Mouse (Mus musculus): ENCODE measurements around the gene Atp5g2. TPM values are rescaled to one million over a fixed set of nuclear protein-coding genes. Genes with fewer than 3 reads are reported as not detected.
"Not testable (repeated sequence)": the region's sequence is repeated elsewhere in the genome, so short reads cannot be mapped to it uniquely, and the experiment has no call there.

The Atp5g2 gene
- polyA plus RNA-seq, 1 experiment = 53.6 TPM

DNA sequence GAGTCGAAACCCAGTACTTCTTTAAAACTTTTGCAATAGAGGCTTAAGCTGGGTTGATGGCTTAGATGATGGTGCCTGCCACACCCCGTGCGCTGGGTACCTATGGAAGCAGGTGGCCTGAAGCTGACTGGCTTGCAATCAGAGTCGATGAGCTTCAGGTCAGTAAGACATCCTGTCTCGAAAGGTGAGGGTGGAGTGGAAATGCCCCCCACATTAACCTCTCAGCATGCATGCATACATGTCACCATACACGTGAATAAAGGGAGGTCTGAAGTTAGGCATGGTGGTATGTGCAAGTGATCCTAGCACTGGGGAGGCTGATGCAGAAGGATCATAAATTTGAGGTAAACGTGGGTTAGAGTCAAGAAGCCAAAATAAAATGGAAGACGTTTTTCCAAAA lies 2.6 kb downstream of the Atp5g2 start:
- TF ChIP-seq CTCF (IDR thresholded peaks at IDR 0.05; ENCODE audit: control insufficient read depth, insufficient read depth, insufficient replicate concordance, low read depth, low read length) (no peak), POLR2A (IDR thresholded peaks at IDR 0.05; ENCODE audit: control insufficient read depth, low read depth, low read length) (no peak)
- Histone ChIP-seq H3K36me3 (ENCODE audit: control insufficient read depth, insufficient read depth, low read length) (no peaks in the 10 kb centered on the region), H3K4me1 (ENCODE audit: control insufficient read depth, insufficient read depth, low read length) (peaks cover 18% of the 10 kb centered on the region), H3K27me3 (ENCODE audit: control insufficient read depth, insufficient read depth, low read length) (no peaks in the 10 kb centered on the region), H3K27ac (ENCODE audit: control insufficient read depth, insufficient read depth, low read depth, low read length) (no peak overlapping the region), H3K4me3 (ENCODE audit: control insufficient read depth, low read depth, low read length) (no peak overlapping the region)

DNA sequence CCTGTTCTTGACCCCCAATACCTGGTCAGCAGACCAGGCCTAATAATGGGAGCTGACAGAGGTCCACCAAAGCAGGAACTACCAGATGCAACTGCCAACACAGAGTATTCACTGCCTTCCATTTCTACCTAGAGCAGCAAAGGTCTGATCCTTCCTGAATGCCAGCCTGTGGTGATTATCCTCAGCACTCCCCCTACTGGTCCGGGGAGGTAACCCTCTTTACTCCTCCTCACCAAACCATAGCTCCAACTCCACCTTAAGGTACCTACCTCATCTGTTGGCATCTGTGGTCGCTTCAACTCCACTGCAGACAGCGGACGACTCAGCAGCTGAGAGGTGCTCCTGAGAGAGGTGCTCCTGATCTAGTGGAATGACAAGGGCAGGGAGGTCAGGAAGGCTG lies 6.7 kb downstream of the Atp5g2 start:
- Histone ChIP-seq H3K4me3 (ENCODE audit: control insufficient read depth, low read depth, low read length) (no peak overlapping the region), H3K36me3 (ENCODE audit: control insufficient read depth, insufficient read depth, low read length) (no peaks in the 10 kb centered on the region), H3K4me1 (ENCODE audit: control insufficient read depth, insufficient read depth, low read length) (peaks cover 2% of the 10 kb centered on the region), H3K27ac (ENCODE audit: control insufficient read depth, insufficient read depth, low read depth, low read length) (no peak overlapping the region), H3K27me3 (ENCODE audit: control insufficient read depth, insufficient read depth, low read length) (no peaks in the 10 kb centered on the region)
- TF ChIP-seq POLR2A (IDR thresholded peaks at IDR 0.05; ENCODE audit: control insufficient read depth, low read depth, low read length) = no peak
- TF ChIP-seq CTCF (IDR thresholded peaks at IDR 0.05; ENCODE audit: control insufficient read depth, insufficient read depth, insufficient replicate concordance, low read depth, low read length) = peak; percentile 20; the same call in 1 of the 2 replicates

DNA sequence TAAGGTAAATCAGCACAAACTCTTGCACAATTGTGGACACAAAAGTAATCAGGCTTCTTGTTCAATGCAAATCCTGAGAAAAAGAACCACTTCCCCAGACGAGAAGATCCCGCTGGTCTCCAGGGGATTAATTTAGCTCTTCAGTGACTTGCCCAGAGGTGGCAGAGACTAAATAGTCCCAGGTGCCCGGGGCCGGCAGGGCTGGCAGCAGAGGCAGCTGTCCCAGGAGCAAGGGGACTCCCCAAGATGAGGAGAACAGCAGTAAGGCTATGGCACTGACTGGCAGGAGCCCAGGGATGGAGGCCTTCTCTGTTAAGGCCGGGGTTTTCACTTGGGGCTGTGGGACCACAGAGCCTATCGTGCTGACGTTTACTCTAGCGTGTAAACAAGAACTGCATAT lies 8.3 kb downstream of the Atp5g2 start:
- H3K36me3 ChIP-seq (ENCODE audit: control insufficient read depth, insufficient read depth, low read length) = no peaks in the 10 kb centered on the region
- H3K27ac ChIP-seq (ENCODE audit: control insufficient read depth, insufficient read depth, low read depth, low read length) = no peak overlapping the region
- no peaks in the 10 kb centered on the region for H3K27me3 ChIP-seq (ENCODE audit: control insufficient read depth, insufficient read depth, low read length)
- TF ChIP-seq POLR2A (IDR thresholded peaks at IDR 0.05; ENCODE audit: control insufficient read depth, low read depth, low read length) = no peak
- TF ChIP-seq CTCF (IDR thresholded peaks at IDR 0.05; ENCODE audit: control insufficient read depth, insufficient read depth, insufficient replicate concordance, low read depth, low read length) = no peak
- no peak overlapping the region for H3K4me3 ChIP-seq (ENCODE audit: control insufficient read depth, low read depth, low read length)
- H3K4me1 ChIP-seq (ENCODE audit: control insufficient read depth, insufficient read depth, low read length) = no peaks in the 10 kb centered on the region

DNA sequence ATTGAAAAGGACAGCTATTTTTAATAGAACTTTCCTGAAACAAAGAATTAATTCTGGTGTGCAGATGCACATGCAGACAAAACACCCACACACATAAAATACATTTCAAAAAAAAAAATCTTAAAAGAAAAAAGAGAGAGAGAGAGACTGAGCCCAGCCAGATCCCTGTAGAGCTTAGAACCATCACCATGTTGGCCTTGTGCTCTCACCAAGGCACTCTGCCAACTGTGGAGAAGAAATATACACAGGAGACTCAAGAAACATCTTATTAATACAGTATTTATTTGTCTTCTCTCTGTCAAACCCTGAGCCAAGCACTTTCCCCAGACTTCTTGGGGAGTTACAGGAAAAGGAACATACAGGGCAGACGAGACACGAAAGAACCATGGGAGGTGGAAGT lies 9.6 kb downstream of the Atp5g2 start:
- not testable (repeated sequence) for H3K36me3 ChIP-seq (ENCODE audit: control insufficient read depth, insufficient read depth, low read length)

DNA sequence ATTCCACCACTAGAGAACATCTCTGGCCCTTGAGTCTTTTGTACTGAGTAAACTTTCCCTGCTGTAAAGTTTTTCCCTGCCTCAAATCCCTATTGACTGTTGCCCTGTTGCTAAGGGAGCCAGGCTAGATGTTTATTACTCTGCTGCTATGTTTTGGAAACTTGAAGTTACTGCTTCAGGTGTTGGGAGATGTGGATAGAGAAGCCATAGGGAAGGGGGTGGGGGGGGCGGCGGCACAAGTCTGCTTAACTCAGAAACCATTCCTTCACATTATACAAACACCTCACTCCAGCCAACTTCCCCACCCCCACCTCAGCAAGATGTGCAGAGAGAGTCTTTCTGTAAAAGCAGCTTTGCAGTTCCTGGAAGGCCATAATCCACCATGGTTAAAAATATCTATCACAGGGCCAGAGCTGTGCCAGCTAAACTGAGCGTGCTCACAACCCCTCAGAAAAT lies 14.2 kb downstream of the Atp5g2 start:
- Histone ChIP-seq H3K36me3 (ENCODE audit: control insufficient read depth, insufficient read depth, low read length) (no peaks in the 10 kb centered on the region), H3K27ac (ENCODE audit: control insufficient read depth, insufficient read depth, low read depth, low read length) (no peak overlapping the region), H3K4me3 (ENCODE audit: control insufficient read depth, low read depth, low read length) (no peak overlapping the region), H3K27me3 (ENCODE audit: control insufficient read depth, insufficient read depth, low read length) (no peaks in the 10 kb centered on the region), H3K4me1 (ENCODE audit: control insufficient read depth, insufficient read depth, low read length) (no peaks in the 10 kb centered on the region)
- TF ChIP-seq CTCF (IDR thresholded peaks at IDR 0.05; ENCODE audit: control insufficient read depth, insufficient read depth, insufficient replicate concordance, low read depth, low read length) = no peak
- no peak for TF ChIP-seq POLR2A (IDR thresholded peaks at IDR 0.05; ENCODE audit: control insufficient read depth, low read depth, low read length)

More for the DNA sequence above, 9.6 kb downstream of the Atp5g2 start:
- not testable (repeated sequence) for H3K4me3 ChIP-seq (ENCODE audit: control insufficient read depth, low read depth, low read length); H3K4me1 ChIP-seq (ENCODE audit: control insufficient read depth, insufficient read depth, low read length); H3K27me3 ChIP-seq (ENCODE audit: control insufficient read depth, insufficient read depth, low read length); H3K27ac ChIP-seq (ENCODE audit: control insufficient read depth, insufficient read depth, low read depth, low read length)

DNA sequence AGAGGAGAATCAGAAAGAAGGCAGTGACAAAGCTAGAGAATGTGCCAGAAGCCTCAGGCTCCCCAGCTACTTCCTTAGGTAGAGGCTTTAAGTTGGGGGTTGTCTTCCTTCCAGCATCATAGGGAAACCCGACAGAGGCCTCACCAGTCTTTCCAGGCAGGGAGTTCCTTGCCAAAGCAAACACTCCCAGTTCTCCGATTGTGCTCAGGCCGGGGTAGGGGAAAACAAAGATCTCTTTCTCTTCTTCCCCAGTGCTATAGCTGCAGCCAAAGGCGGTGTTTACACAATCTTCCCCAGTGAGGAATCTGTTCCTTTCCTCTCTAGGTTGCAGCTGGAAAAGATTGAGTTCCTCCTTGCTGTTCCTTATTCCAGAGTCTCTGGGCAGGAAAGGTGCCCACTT lies 15.5 kb downstream of the Atp5g2 start:
- no peak overlapping the region for H3K4me3 ChIP-seq (ENCODE audit: control insufficient read depth, low read depth, low read length)
- H3K27me3 ChIP-seq (ENCODE audit: control insufficient read depth, insufficient read depth, low read length) = no peaks in the 10 kb centered on the region
- TF ChIP-seq CTCF (IDR thresholded peaks at IDR 0.05; ENCODE audit: control insufficient read depth, insufficient read depth, insufficient replicate concordance, low read depth, low read length) = no peak
- TF ChIP-seq POLR2A (IDR thresholded peaks at IDR 0.05; ENCODE audit: control insufficient read depth, low read depth, low read length) = no peak
- no peaks in the 10 kb centered on the region for H3K36me3 ChIP-seq (ENCODE audit: control insufficient read depth, insufficient read depth, low read length)
- peak overlapping the region; percentile 70; the same call in 1 of the 2 replicates for H3K27ac ChIP-seq (ENCODE audit: control insufficient read depth, insufficient read depth, low read depth, low read length)
- no peaks in the 10 kb centered on the region for H3K4me1 ChIP-seq (ENCODE audit: control insufficient read depth, insufficient read depth, low read length)

DNA sequence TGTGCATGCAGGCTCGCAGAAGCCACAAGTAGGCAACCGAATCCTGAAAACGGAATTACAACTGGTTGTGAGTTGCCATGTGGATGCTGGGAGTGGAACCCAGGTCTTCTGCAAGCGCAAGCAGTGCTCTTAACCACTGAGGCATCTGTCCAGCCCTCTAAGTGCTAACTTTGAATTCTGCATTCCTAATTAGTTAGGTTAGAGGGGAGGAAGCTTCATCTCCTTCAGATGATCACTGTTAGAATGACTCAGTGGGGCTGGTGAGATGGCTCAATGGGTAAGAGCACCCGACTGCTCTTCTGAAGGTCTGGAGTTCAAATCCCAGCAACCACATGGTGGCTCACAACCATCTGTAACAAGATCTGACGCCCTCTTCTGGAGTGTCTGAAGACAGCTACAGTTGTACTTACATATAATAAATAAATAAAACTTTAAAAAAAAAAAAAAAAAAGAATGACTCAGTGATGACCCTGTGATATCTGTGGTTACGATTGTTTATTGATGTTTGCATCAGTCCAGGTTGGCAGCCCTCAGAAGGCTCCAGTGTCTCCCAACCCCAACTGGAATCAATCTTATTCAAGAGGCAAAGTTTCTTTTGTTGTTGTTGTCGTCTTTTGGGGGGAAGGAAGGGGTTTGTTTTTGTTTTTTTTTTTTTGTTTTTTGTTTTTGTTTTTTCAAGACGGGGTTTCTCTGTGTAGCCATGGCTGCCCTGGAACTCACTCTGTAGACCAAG lies 20.1 kb downstream of the Atp5g2 start:
- not testable (repeated sequence) for H3K27me3 ChIP-seq (ENCODE audit: control insufficient read depth, insufficient read depth, low read length); H3K4me1 ChIP-seq (ENCODE audit: control insufficient read depth, insufficient read depth, low read length); H3K27ac ChIP-seq (ENCODE audit: control insufficient read depth, insufficient read depth, low read depth, low read length); H3K36me3 ChIP-seq (ENCODE audit: control insufficient read depth, insufficient read depth, low read length); H3K4me3 ChIP-seq (ENCODE audit: control insufficient read depth, low read depth, low read length)

DNA sequence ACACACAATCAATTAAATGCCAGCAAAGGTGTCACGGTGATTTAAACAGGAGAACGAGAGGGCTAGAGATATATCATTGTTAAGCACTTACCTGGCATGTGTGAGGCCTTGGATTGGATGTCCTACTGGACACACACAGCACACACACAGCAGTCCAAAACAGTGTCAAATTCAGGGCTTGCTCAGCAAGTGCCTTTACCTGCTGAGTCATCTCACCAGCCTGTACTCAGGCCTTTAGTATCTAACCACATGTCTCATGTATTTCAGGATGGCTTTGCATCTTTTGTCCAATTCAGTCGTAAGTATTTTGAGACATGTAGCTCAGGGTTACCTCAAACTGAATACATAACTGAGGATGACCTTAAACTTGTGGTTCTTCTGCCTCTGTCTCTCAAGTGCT lies 21.0 kb downstream of the Atp5g2 start:
- Histone ChIP-seq H3K4me1 (ENCODE audit: control insufficient read depth, insufficient read depth, low read length) (no peaks in the 10 kb centered on the region), H3K27me3 (ENCODE audit: control insufficient read depth, insufficient read depth, low read length) (no peaks in the 10 kb centered on the region), H3K4me3 (ENCODE audit: control insufficient read depth, low read depth, low read length) (no peak overlapping the region), H3K36me3 (ENCODE audit: control insufficient read depth, insufficient read depth, low read length) (no peaks in the 10 kb centered on the region), H3K27ac (ENCODE audit: control insufficient read depth, insufficient read depth, low read depth, low read length) (no peak overlapping the region)
- TF ChIP-seq CTCF (IDR thresholded peaks at IDR 0.05; ENCODE audit: control insufficient read depth, insufficient read depth, insufficient replicate concordance, low read depth, low read length) = no peak
- no peak for TF ChIP-seq POLR2A (IDR thresholded peaks at IDR 0.05; ENCODE audit: control insufficient read depth, low read depth, low read length)

All from testis, adult 2 months (tissue).